Mouse (Mus musculus) stomach, postnatal 0 days (tissue): Measurements from ENCODE around the gene Dnah10.
A peak's percentile ranks its signal among the peaks of the same experiment; 100 is the strongest.

Experiments
- CTCF ChIP-seq: IDR thresholded peaks from 2 replicates; pipeline ENCODE4 v1.5.1; 2016; ENCODE audit warnings: antibody characterized with exemption, low read depth, mild to moderate bottlenecking, moderate library complexity
- EP300 ChIP-seq: optimal IDR thresholded peaks from 2 replicates; pipeline ENCODE3; 2016; ENCODE audit warnings: antibody characterized with exemption

DNA sequence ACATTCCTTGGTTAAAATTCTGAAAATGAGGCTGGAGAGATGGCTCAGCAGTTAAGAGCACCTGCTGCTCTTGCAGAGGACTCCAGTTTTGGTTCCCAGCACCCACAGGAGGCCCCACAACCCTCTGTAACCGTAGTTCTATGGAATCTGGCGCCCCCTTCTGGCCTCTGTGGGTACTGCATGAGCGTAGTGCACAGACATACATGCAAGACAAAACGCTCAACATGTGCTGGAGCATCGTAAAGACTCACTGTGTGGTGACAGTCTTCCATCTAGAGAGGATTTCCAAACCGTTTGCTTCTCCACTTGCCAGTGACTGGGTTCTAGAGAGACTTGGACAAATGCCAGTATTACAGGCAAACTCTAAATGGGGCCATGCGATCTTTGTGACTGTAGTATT, 60.8 kb downstream of the Dnah10 start:
- TF ChIP-seq CTCF (peak; percentile 53), EP300 (no peak)
